Mouse (Mus musculus): ENCODE measurements around the gene Pltp. TPM values are rescaled to one million over a fixed set of nuclear protein-coding genes. Genes with fewer than 3 reads are reported as not detected.

The Pltp gene
- 277 and 290 TPM in 2 replicates for polyA plus RNA-seq (2012; rRNA removed)

GRCm38 (mm10) chr2:164857101-164857821 is at the start of gene Pltp:
Gene Pltp (minus strand): TSS chr2:164857711.
- no peak for DNase-seq (ENCODE audit: low read depth)

- no peak for DNase-seq (ENCODE audit: low read depth)
Observed at GRCm38 (mm10) chr2:164906071-164906470, 48.6 kb upstream of the Pltp start.

- DNase-seq (ENCODE audit: low read depth), result no peak
Observed at GRCm38 (mm10) chr2:164903496-164903895, 46.0 kb upstream of the Pltp start.

DNA sequence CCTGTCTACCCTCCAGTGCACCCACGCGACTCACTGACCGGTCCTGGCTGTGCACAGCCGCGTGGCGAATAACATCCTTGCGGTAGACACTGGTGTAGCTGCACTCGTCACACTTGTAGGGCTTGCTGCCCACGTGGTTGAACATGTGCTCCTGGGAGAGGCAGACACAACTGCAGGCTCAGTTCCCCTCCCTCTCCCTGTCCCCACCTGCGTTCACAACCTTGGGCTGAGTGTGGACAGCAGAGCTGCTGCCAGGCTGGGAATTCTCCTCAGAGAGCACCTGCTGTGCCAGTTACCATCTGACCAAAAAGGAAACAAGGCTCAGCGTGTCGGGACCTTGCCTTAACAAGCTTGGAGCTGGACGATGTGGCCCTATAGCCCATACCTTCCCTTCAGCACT is 43.9 kb upstream of the Pltp start:
- no peak for DNase-seq (ENCODE audit: low read depth)

DNA sequence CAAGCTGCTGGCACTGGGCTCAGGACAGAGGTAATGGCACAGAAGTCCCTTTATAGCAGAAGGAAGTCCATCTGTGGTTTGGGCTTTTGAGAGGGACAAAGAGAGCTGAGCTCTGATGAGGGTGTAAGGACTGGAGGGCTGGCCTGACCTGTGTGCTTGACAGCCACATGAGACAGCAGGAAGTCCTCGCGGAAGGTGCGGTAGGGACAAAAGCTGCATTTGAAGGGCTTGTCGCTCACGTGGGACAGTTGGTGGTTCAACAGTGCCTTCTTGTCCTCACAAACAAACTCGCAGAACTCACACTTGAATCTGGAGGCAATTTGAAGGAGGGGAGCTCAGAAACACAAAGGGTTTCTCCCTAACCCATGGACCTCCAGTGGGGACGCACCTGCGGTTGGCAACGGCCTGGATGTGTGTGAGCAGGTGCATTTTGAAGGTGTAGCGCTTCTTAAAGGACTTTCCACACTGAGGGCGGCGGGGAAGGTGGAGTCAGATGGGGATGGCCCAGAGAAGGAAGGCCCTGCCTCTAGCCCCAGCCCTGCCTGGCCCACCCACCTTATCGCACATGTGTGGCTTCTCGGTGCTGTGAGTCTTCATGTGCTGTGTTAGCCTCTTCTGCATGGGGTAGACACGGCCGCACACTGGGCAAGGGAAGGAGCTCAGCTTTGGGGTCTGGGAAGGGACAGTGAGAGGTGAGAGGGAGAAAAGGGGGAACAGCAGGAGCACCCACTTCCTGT is 42.4 kb upstream of the Pltp start:
- DNase-seq (ENCODE audit: low read depth), result no peak

DNA sequence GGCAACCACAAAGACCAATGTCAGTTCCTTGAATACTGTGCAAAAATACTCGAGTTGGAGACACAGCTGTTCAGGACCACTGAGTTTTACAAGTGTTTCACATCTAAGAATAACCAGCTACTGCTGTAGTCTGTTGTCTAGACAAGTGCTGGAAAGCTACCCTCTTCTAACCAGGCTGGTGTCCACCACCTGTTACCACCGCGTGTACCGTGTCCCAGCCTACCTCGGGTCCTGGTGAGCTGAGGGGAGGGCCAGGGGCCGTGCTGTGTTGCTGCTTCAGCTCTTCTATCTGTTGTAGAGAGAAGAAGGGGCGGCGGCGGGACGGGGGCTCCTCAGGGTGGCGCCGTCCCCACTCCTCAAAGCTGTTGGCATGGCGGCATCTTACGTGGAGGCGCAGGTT is 41.5 kb upstream of the Pltp start:
- DNase-seq (ENCODE audit: low read depth), result no peak

DNA sequence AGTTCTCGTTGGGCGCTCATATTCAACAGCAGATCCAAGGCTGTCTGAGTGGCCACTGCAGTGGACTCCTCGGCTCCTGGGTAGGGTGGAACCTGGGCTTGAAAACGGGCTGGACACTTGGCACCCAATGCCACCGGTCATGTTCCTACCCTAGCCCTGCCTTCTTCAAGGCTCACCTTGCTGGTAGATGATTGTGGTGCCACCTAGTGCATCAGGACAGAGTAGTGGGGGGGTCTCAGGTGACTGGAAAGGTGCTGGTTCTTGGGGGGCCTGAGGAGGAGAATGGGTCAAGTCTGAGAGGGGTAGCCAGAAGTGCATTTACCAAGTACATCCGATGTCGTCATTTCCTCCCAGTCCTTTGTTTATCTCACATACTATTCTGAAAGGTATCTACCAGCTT is 40.5 kb upstream of the Pltp start:
- DNase-seq (ENCODE audit: low read depth), result no peak

DNA sequence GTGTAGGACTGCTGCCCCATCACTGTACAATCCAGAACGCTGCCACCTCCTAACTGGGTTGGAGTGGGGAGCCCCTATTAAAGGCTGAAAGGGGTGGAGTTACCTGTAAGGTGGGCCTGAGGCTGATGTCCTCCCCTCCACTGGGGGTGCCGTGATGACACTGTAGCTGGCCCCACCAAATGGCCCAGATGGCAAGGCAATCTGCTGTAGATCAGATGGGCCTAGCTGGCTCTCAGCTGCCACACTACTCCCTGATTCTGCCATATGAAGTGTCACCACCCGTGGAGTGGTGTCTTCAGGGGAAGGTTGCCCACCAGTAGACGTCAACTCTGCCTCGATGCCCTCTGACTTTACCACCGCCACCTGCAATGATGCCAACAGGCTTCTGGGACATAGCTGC is 38.4 kb upstream of the Pltp start:
- DNase-seq (ENCODE audit: low read depth), result no peak

DNA sequence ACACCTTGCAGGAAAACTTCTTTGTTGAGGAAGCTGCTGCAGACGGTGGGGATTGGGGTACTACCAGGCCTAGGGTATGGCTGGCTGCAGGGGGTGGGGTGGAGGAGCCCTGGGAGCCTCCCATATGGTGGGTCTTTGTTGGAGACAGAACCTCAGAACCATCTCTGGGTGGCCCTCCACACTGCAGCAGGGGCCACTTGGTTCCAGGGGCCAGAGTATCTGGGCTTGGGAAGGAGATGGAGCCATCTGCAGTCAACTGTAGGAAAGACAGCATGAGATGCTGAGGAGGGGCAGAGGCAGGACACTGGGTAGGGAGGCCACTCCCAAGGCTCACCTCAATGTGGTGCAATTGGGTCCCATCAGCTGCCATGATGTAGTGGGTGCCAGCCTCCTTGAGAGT is 37.1 kb upstream of the Pltp start:
- no peak for DNase-seq (ENCODE audit: low read depth)

GRCm38 (mm10) chr2:164894048-164894447 is 36.5 kb upstream of the Pltp start:
- DNase-seq (ENCODE audit: low read depth), result no peak

GRCm38 (mm10) chr2:164892696-164893216 is 35.2 kb upstream of the Pltp start:
- DNase-seq (ENCODE audit: low read depth), result no peak

DNA sequence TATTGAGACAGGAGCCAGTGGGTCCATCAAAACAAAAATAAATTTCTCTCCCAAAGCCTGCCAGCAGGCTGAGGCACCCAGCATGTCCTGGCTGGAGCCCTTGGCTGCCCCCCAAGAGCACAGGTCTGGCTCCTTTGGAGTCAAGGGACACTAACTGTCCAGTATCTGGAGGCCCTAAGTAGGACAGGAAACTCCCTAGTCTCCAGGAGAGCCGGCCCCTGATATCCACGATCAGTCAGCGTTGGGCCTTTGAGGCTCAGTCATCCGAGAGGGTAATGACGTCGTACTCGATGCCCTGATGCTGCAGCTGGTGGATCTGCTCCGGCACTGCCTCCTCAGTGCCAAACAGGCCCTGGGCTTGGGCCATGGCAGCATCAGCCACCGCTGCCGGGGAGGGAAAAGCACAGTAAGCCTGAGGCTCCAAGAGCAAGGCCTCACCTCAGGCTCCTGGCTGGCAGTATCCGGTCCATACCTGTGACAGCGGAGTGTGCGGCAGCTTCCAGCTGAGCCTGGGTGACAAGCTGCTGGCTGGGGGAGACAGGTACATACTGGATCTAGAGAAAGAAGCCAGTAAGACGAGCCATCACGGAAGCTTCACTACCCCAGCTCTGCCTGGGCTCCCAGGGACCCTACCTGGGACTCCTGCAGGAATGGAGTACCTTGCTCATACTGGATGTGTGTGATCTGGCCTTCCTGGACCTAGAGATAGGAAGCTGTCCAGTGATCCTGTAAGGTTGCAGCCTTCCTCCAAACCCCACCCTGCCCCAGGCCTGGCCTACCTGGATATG is 34.6 kb upstream of the Pltp start:
- no peak for DNase-seq (ENCODE audit: low read depth)

- no peak for DNase-seq (ENCODE audit: low read depth)
Observed at GRCm38 (mm10) chr2:164891056-164891834, 33.7 kb upstream of the Pltp start.

GRCm38 (mm10) chr2:164890411-164891049 is 33.0 kb upstream of the Pltp start:
- no peak for DNase-seq (ENCODE audit: low read depth)

DNA sequence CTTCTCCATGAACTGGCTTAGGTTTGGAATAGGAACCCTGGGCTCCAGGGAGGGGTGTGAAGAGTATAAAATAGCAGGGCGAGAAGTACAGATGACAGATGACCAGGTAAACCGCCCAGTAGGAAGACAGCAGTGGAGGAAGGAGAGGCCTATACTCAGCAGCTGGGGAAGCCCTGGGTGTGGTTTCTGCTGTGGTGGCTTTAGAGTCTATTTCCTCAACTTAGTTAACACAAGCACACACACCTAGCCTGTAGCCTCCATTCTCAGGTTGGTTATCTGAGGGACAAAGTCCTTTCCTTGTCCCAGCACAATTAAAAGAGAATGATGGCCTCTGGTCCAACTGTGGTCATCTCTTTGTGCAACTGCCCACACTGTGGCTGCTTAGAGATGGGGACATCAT is 32.4 kb upstream of the Pltp start:
- no peak for DNase-seq (ENCODE audit: low read depth)

DNA sequence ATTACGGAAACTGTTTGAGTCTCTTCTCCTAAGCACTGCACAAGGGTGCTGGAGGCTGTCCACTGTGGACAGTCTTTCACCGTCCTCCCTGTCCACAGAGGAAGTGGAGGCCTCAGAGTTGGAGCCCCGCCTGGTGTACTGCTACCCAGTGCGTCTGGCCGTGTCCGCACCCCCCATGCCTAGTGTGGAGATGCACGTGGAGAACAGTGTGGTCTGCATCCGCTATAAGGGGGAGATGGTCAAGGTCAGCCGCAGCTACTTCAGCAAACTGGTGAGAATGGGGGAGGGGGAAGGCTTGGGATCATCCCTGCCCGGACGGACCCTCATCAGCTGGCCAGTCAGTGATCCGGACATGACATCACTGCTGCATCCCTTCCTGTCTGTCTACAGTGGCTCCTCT is 31.5 kb upstream of the Pltp start:
- no peak for DNase-seq (ENCODE audit: low read depth)

DNA sequence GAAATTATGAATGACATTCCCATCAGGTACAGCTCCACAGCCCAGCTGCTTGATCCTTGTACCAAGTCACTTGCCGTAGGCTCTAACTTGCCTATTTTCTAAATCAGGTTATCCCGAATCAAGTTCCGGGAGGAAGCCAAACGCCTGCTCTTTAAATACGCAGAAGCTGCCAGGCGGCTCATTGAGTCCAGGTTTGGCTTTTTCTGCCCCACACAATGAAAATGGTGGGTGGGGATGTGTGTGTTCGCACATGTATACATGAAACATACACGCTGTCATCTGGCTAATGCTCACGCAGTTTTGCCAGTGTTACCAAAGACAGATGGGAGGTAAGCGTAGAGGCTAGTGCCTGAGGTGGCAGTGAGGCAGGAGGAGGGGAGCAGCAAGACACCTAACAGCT is 29.1 kb upstream of the Pltp start:
- DNase-seq (ENCODE audit: low read depth), result no peak

DNA sequence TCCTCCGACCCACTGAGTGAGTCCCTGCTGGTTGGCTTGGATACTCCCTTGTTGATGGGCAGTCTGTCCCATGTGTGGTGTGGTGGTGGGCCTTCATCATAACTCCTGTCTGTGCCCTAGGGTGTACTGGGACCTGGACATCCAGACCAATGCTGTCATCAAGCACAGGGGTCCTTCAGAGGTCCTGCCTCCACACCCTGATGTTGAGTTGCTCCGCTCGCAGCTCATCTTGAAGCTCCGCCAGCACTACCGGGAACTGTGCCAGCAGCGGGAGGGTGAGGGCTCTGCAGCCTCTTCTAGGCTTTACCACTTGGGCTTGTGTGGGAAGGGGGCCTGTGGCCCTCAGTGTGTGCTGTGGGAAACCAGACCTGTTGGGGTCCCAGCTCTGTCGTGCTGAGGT is 28.3 kb upstream of the Pltp start:
- DNase-seq (ENCODE audit: low read depth), result no peak

GRCm38 (mm10) chr2:164882619-164883018 is 25.1 kb upstream of the Pltp start:
- DNase-seq (ENCODE audit: low read depth), result no peak

DNA sequence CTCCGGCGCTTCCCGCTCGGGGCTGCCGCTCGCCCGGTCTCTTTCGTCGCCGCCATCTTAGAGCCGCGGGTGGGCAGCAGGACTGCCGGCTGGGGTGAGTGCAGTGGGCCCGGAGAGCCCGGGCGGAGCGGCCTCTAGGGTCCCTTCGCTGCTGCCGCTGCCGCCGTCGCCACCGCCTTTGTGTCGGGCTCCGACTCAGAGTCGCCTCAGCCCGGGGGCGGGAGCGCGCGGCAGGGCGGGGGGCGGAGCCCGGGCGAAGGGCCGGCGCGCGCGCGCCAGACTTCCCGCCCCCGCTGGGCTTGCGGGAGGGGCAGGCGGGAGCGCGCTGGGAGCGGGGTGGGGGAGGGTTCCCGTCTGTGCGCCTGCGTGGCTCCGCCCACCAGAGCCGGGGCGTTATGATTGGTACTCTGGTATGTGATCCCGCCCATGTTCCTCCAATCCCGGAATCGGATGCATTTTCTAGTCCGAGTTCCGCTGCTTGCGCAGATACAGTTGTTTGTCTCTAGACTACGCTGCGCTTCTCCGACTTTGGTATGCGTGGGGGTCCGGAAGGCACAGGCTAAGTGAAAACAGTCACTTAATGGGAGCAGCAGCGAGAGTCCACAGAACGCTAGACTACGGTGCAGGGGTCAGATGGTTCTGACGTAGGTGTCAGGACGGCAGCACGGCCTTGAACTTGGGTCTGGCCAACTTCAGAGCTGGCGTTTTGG is 22.2 kb upstream of the Pltp start:
- no peak for DNase-seq (ENCODE audit: low read depth)

- DNase-seq (ENCODE audit: low read depth), result no peak
Observed at GRCm38 (mm10) chr2:164879228-164879567, 21.7 kb upstream of the Pltp start, which contains the start of gene Pcif1. Gene Pcif1 (plus strand): TSS chr2:164879304.
